Mouse (Mus musculus) erythroid progenitor cell, adult 5-6 weeks (primary cell): Measurements from ENCODE around the gene Tent4b. TPM values are rescaled to one million over a fixed set of nuclear protein-coding genes. Genes with fewer than 3 reads are reported as not detected.

Experiments used
- ATAC-seq: replicated peaks from 2 replicates; pipeline ENCODE4 v1.8.0; 2016; ENCODE audit warnings: moderate number of reproducible peaks, mild to moderate bottlenecking, moderate TSS enrichment, inconsistent platforms; ENCODE audit not compliant: poor library complexity, low FRiP score, severe bottlenecking
- total RNA-seq, 2 experiments: library from RNA; stranded (forward) in 1 of 2; stranded (reverse) in 1 of 2; fragments of 150-400 nt in 1 of 2; fragments of 186-747, 209-891 nt in 1 of 2; gene quantifications; 2 replicates each; pipeline versions ENCODE4 v1.2.3 to v1.2.4; 2015 to 2017; ENCODE audit warnings: low replicate concordance in 2 of 2

Tent4b gene
- total RNA-seq, 2 experiments from 2014 or later = 24.1 to 24.7 TPM

DNA sequence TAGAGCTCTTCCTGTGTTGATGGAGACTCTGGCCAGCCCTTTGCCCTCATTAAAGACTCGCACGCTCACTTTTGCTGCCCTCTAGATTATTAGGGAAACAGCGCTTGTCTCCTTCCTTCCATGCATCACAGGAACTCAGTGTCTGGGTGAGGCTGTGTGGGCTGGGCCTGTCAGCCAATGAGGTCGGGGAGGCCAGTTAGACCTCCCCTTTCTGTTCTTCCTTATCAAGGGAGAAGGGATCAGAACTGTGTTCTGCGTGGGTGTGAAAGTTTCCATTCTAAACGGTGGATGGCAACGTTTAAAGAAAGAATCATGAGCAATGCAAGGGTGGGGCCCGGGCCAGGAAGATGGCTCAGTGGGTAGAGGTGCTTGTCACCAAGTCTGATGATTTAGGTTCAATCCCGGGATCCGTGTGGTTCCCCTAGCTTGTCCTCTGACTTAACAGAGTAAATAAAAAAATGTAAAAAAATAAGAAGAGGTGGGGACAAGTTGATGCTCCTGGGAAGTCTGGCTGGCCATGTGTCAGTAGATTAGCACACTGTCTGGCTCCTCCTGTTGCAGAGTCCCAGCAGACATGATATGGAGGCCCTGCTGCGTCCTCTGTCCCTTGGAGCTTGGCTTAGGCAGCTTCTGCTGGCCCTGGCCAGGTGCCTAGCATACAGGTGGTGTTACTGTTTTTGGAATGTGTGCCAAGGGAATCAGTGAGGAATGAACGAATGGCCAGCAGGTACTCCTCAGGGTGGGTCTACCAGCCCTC, 99.1 kb downstream of the Tent4b start:
- peak; percentile 72 for ATAC-seq

DNA sequence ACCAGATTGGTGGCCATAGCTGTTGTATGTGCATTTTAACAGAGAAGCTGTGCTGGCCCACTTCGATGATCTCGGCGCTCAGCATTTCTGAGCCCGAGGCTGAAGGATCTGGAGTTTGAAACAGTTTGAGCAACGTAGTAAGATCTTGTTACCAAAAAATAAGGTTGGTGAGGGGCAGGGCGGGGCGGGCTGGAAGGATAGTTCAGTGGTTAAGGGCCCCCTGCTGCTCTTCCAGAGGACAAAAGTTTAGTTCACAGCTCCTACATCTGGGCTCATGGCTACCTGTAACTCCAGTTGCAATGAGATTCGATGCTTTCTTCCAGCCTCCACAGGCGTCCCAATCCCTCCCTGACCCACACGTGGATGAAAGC, 99.7 kb downstream of the Tent4b start:
- no peak for ATAC-seq

DNA sequence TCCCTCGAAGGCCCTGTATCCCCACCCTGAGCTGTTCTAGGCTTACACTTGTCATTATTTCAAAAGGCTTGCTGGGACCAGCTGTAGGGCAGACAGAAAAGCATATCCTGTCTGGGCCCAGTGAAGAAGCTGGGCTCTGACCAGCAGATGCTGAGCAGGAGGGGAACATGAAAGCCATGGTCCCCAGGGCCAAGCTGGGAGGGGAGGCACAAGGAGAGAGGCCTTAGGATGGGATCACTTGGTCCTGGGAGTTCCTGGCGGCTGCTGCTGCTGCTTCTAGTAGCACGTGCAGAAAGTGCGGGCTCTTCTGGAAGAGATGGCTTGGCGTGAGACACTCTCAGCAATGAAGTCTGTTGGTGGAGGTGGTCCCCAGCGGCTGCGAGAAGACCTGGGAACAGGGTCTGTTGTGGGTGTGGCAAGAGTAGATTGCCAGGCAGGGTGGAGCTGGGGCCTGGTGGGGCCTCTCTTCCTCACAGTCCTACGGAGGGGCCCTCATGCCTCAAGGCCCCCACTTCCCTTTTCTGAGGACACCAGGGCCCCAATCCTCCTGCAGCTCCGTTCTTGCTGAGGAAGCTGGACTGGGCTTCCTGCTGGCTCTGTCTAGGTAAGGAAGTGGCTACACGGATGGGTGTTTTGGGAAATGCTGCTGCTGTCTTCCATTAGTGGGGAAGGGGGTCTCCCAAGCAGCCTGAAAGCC, 101.0 kb downstream of the Tent4b start:
- 0 out of 2 replicates have a peak, but pooled peaks have one; percentile 37 for ATAC-seq

DNA sequence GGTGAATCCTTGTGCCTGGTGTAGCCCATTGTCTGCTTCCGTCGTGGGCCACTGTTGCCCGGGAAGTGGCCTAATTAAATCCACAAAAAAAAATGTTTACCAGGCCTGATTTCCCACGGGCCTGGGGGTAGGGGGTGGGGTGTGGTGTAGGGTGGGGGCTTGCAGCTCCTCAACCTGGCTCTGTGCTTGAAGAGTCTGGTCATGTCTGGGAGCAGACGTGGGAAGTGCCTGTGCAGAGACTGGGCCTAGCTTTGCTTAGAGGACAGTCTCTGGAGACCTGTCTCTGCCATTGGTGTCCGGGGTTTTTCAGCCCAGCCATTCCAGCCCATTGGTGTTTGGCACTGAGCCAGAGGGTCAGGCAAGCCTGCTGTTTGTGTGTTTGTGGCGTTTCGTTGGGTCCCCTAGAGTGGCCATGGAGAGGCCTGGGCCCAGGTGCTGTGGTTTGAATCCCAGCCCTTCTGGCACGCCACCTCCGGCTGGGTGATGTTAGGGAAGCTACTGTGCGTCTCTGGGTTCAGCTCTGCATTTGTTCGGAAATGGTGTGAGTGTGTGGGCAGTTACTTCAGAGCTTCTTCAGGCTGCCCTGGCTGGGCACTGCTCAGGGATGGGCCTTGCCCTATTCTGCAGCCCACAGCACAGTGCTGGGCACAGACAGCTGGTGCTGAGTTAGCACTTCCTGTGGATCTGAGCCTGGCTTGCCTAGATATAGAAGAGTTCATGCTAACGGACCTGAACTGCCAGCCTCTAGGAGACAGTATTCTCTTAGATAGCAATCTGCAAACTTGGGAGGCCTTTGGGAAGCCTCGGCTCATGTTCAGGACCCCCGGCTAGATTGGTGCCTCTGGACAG, 102.8 kb downstream of the Tent4b start:
- ATAC-seq = no peak

DNA sequence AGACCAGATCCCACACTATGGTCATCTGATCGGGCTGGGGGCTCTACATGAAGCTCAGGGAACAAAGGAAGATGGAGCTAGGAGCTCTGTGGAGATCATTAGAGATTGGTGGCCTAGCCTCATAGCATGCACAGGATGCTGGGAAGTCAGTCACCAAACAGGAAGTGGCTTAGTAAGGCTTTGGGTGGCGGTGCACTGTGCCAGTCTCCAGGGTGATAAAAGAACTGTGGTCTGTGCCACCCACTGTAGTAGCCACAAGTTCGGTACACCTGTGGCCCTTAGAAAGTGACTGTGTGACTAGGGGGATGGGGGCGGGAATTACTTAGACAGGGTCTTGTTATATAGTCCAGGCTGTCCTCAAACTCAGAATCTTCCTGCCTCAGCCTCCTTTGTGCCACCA, 106.8 kb downstream of the Tent4b start:
- ATAC-seq = no peak

DNA sequence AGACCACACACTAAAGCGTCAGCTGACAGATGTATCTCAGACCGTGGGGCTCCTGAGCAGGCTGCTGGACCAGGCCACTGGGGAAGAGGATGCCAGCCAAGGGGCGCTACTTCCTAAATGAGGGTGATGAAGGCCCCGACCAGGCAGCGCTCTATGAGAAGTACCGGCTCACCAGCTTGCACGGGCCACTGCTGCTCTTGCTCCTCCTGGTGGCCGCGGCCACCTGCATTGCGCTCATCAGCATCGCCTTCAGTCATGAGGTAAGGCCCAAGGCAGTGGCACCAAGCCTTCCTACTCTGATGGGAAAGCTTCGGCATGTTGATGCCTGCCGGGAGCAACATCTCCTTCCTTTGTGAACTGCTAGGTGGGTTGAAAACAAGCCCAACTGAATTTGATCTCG, 107.5 kb downstream of the Tent4b start:
- no peak for ATAC-seq

DNA sequence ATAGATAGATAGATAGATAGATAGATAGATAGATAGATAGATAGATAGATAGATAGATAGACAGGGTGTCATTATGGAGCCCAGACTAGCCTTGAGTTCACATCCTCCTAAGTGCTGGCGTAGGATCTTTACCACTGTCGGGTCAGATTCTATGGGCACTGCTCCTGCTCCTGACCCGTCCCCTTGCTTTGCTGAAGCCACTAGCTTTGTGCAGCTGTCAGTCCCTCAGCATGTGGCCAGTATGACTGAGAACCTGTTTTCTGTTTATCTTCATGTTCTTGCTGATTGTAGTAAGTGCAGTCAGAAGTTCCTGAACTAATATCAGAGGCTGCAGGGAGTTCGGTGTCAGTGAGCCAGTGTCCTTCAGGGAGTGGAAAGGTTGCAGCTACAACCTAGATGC, 108.7 kb downstream of the Tent4b start:
- ATAC-seq = no peak

Other genes starting within 250 kb of the Tent4b start
- gene Zfp423, start 239.6 kb upstream of the Tent4b start, total RNA-seq (2015; ENCODE audit: low replicate concordance) = 0.42 TPM in 1 of 2 replicates, not detected in the other
- not detected in 2 replicates for gene Zfp423, start 239.6 kb upstream of the Tent4b start, total RNA-seq (2017; ENCODE audit: low replicate concordance)
- gene Cnep1r1, start 80.4 kb upstream of the Tent4b start, total RNA-seq (2015; ENCODE audit: low replicate concordance) = 110 and 125 TPM in 2 replicates
- gene Cnep1r1, start 80.4 kb upstream of the Tent4b start, total RNA-seq (2017; ENCODE audit: low replicate concordance) = 26.4 and 36.3 TPM in 2 replicates
- gene Heatr3, start 61.4 kb upstream of the Tent4b start, total RNA-seq (2015; ENCODE audit: low replicate concordance) = 1.8 and 9.2 TPM in 2 replicates
- 1.6 and 11.4 TPM in 2 replicates for gene Heatr3, start 61.4 kb upstream of the Tent4b start, total RNA-seq (2017; ENCODE audit: low replicate concordance)
- 4.6 and 5.4 TPM in 2 replicates for gene Adcy7, start 73.2 kb downstream of the Tent4b start, total RNA-seq (2015; ENCODE audit: low replicate concordance)
- gene Adcy7, start 73.2 kb downstream of the Tent4b start, total RNA-seq (2017; ENCODE audit: low replicate concordance) = 2.4 and 6.3 TPM in 2 replicates
- 50.5 and 117 TPM in 2 replicates for gene Brd7, start 163.0 kb downstream of the Tent4b start, total RNA-seq (2015; ENCODE audit: low replicate concordance)
- 34.1 and 47.1 TPM in 2 replicates for gene Brd7, start 163.0 kb downstream of the Tent4b start, total RNA-seq (2017; ENCODE audit: low replicate concordance)